Mouse (Mus musculus) MEL (cell line): ENCODE measurements at regions not wholly inside any gene's neighbourhood (a gene's known extent, or its start where the extent isn't known, plus 50 kb on each side); places are given as distances from the start of the nearest gene placed in this dataset.

Experiments used
- DNase-seq: peaks from one replicate; pipeline ENCODE4 v3.0.0; 2011; ENCODE audit warnings: low read depth, low spot score
- H3K27ac ChIP-seq: 2 replicates; pipeline ENCODE4 v1.5.1; 2012; ENCODE audit warnings: low read depth, mild to moderate bottlenecking, control low read depth, low read length, moderate library complexity; ENCODE audit not compliant: control insufficient read depth
- H3K27me3 ChIP-seq, 2 experiments: fragments of 150-350 bp in 1 of 2; sonication (generic) in 1 of 2; 2 replicates each; pipeline ENCODE4 v1.6.1; 2012; ENCODE audit warnings: low read length in 2 of 2, mild to moderate bottlenecking in 2 of 2, improper control_type of control experiment in 1 of 2, moderate library complexity in 1 of 2; ENCODE audit not compliant: insufficient read depth in 2 of 2, control insufficient read depth in 1 of 2
- H3K36me3 ChIP-seq, 2 experiments: 2 replicates each; pipeline ENCODE4 v1.6.1; 2012 to 2014; ENCODE audit warnings: low read length in 2 of 2, improper control_type of control experiment in 1 of 2, inconsistent platforms in 1 of 2, mild to moderate bottlenecking in 1 of 2; ENCODE audit not compliant: insufficient read depth in 2 of 2, control insufficient read depth in 1 of 2
- H3K4me1 ChIP-seq, 2 experiments: fragments of 150-350 bp in 1 of 2; sonication (generic) in 1 of 2; 2 replicates each; pipeline ENCODE4 v1.6.1; 2012; ENCODE audit warnings: low read length in 2 of 2, improper control_type of control experiment in 1 of 2, mild to moderate bottlenecking in 1 of 2; ENCODE audit not compliant: insufficient read depth in 2 of 2, control insufficient read depth in 1 of 2
- H3K4me3 ChIP-seq, 2 experiments: fragments of 150-350 bp in 1 of 2; sonication (generic) in 1 of 2; 2 replicates each; pipeline ENCODE4 v1.5.1; 2012; ENCODE audit warnings: low read depth in 2 of 2, low read length in 2 of 2, mild to moderate bottlenecking in 2 of 2, moderate library complexity in 2 of 2, control low read depth in 1 of 2, improper control_type of control experiment in 1 of 2; ENCODE audit not compliant: control insufficient read depth in 1 of 2, insufficient read depth in 1 of 2
- H3K79me2 ChIP-seq: 2 replicates; pipeline ENCODE4 v1.6.1; 2012; ENCODE audit warnings: mild to moderate bottlenecking, low read length, moderate library complexity; ENCODE audit not compliant: control insufficient read depth, poor library complexity, insufficient read depth
- H3K9ac ChIP-seq: 2 replicates; pipeline ENCODE4 v1.6.1; 2012; ENCODE audit warnings: low read depth, mild to moderate bottlenecking, control low read depth, low read length, moderate library complexity; ENCODE audit not compliant: control insufficient read depth, poor library complexity, severe bottlenecking
- H3K9me3 ChIP-seq: fragments of 150-350 bp; sonication (generic); replicated peaks from 2 replicates; pipeline ENCODE4 v1.6.1; 2012; ENCODE audit warnings: mild to moderate bottlenecking, low read length, improper control_type of control experiment, moderate library complexity; ENCODE audit not compliant: insufficient read depth
- BHLHE40 ChIP-seq: IDR thresholded peaks from 2 replicates; pipeline ENCODE4 v1.6.1; 2012; ENCODE audit warnings: low read depth, mild to moderate bottlenecking, inconsistent platforms, low read length, improper control_type of control experiment, borderline replicate concordance
- E2F4 ChIP-seq: IDR thresholded peaks from 2 replicates; pipeline ENCODE4 v1.6.1; 2011; ENCODE audit warnings: low read depth, low read length, improper control_type of control experiment, borderline replicate concordance
- EP300 ChIP-seq, 2 experiments: IDR thresholded peaks; 2 replicates each; pipeline ENCODE4 v1.6.1; 2011; ENCODE audit warnings: improper control_type of control experiment in 2 of 2, low read length in 2 of 2, low read depth in 1 of 2, mild to moderate bottlenecking in 1 of 2
- GABPA ChIP-seq: IDR thresholded peaks from 2 replicates; pipeline ENCODE4 v1.6.1; 2012; ENCODE audit warnings: low read depth, mild to moderate bottlenecking, inconsistent platforms, low read length, improper control_type of control experiment, moderate library complexity
- GATA1 ChIP-seq: IDR thresholded peaks from 2 replicates; pipeline ENCODE4 v1.6.1; 2011; ENCODE audit warnings: low read depth, low read length, improper control_type of control experiment
- HCFC1 ChIP-seq: IDR thresholded peaks from 2 replicates; pipeline ENCODE4 v1.6.1; 2012; ENCODE audit warnings: low read depth, mild to moderate bottlenecking, inconsistent platforms, low read length, improper control_type of control experiment, moderate library complexity
- JUND ChIP-seq: IDR thresholded peaks from 2 replicates; pipeline ENCODE4 v1.6.1; 2011; ENCODE audit warnings: low read depth, mild to moderate bottlenecking, improper control_type of control experiment, low read length
- KAT2A ChIP-seq: conservative IDR thresholded peaks from 2 replicates; pipeline ENCODE4 v1.6.1; 2012; ENCODE audit warnings: low read depth, low read length, improper control_type of control experiment, inconsistent platforms
- MAFK ChIP-seq: IDR thresholded peaks from 2 replicates; pipeline ENCODE4 v1.6.1; 2011; ENCODE audit warnings: low read depth, mild to moderate bottlenecking, low read length, improper control_type of control experiment, borderline replicate concordance
- MXI1 ChIP-seq: IDR thresholded peaks from 2 replicates; pipeline ENCODE4 v1.6.1; 2011; ENCODE audit warnings: mild to moderate bottlenecking, low read depth, low read length, improper control_type of control experiment
- MYB ChIP-seq: IDR thresholded peaks from 2 replicates; pipeline ENCODE4 v1.6.1; 2011; ENCODE audit warnings: mild to moderate bottlenecking, low read depth, low read length, improper control_type of control experiment
- MYC ChIP-seq: IDR thresholded peaks from 2 replicates; pipeline ENCODE4 v1.6.1; 2011; ENCODE audit warnings: low read depth, mild to moderate bottlenecking, low read length, improper control_type of control experiment, moderate library complexity
- POLR2A ChIP-seq, 2 experiments: IDR thresholded peaks; 2 replicates each; pipeline ENCODE4 v1.6.1; 2011 to 2012; ENCODE audit warnings: low read length in 2 of 2, mild to moderate bottlenecking in 2 of 2, control low read depth in 1 of 2, improper control_type of control experiment in 1 of 2, low read depth in 1 of 2, moderate library complexity in 1 of 2; ENCODE audit not compliant: control insufficient read depth in 1 of 2, insufficient read depth in 1 of 2, poor library complexity in 1 of 2
- POLR2AphosphoS2 ChIP-seq: IDR thresholded peaks from 2 replicates; pipeline ENCODE4 v1.6.1; 2011; ENCODE audit warnings: low read length, improper control_type of control experiment
- RAD21 ChIP-seq: IDR thresholded peaks from 2 replicates; pipeline ENCODE4 v1.6.1; 2011; ENCODE audit warnings: mild to moderate bottlenecking, low read depth, low read length, improper control_type of control experiment
- SMC3 ChIP-seq: IDR thresholded peaks from 2 replicates; pipeline ENCODE4 v1.6.1; 2011; ENCODE audit warnings: low read depth, low read length, improper control_type of control experiment
- TAL1 ChIP-seq: IDR thresholded peaks from 2 replicates; pipeline ENCODE4 v1.6.1; 2012; ENCODE audit warnings: mild to moderate bottlenecking, inconsistent platforms, low read length, moderate library complexity, mixed read lengths
- USF1 ChIP-seq: IDR thresholded peaks from 2 replicates; pipeline ENCODE4 v1.6.1; 2014; ENCODE audit warnings: low read depth, mild to moderate bottlenecking, inconsistent platforms, low read length, improper control_type of control experiment, moderate library complexity
- ZC3H11A ChIP-seq: IDR thresholded peaks from 2 replicates; pipeline ENCODE4 v1.6.1; 2012; ENCODE audit warnings: low read depth, mild to moderate bottlenecking, inconsistent platforms, low read length, improper control_type of control experiment
- ZKSCAN1 ChIP-seq: IDR thresholded peaks from 2 replicates; pipeline ENCODE4 v1.6.1; 2012; ENCODE audit warnings: low read depth, mild to moderate bottlenecking, inconsistent platforms, low read length, improper control_type of control experiment, moderate library complexity

- Histone ChIP-seq H3K27me3 (no peaks in the 10 kb centered on the region), H3K27ac (no peak overlapping the region), H3K9me3 (no peaks in the 10 kb centered on the region), H3K4me3 (no peak overlapping the region), H3K79me2 (no peaks in the 10 kb centered on the region), H3K9ac (no peak overlapping the region), H3K4me1 (no peaks in the 10 kb centered on the region), H3K36me3 (no peaks in the 10 kb centered on the region)
- no peak for TF ChIP-seq EP300 (IDR thresholded peaks at IDR 0.05; ENCODE audit: low read depth in 1 of 2, low read length in 2 of 2)
- no peak for TF ChIP-seq GATA1
- no peak for TF ChIP-seq POLR2AphosphoS2
- TF ChIP-seq POLR2A (IDR thresholded peaks at IDR 0.05; ENCODE audit: control insufficient read depth in 1 of 2, insufficient read depth in 1 of 2, low read depth in 1 of 2, low read length in 2 of 2, poor library complexity in 1 of 2): no peak
- TF ChIP-seq ZKSCAN1: no peak
- no peak for TF ChIP-seq MYC
- TF ChIP-seq RAD21: no peak
- TF ChIP-seq JUND: no peak
- no peak for TF ChIP-seq GABPA
- no peak for TF ChIP-seq SMC3
- TF ChIP-seq MYB: no peak
- TF ChIP-seq KAT2A: no peak
- TF ChIP-seq TAL1: no peak
- TF ChIP-seq BHLHE40: no peak
- no peak for TF ChIP-seq MXI1
- TF ChIP-seq HCFC1: no peak
- TF ChIP-seq E2F4: no peak
- no peak for DNase-seq
These were observed 169.0 kb downstream of the Otol1 start for GRCm38 (mm10) chr3:70176391-70176790.

GRCm38 (mm10) chr3:70181611-70182010 is 174.2 kb downstream of the Otol1 start:
- DNase-seq: no peak
- Histone ChIP-seq H3K4me1 (no peaks in the 10 kb centered on the region), H3K4me3 (no peak overlapping the region), H3K36me3 (no peaks in the 10 kb centered on the region), H3K9ac (no peak overlapping the region), H3K27me3 (no peaks in the 10 kb centered on the region), H3K79me2 (no peaks in the 10 kb centered on the region), H3K9me3 (no peaks in the 10 kb centered on the region), H3K27ac (no peak overlapping the region)
- TF ChIP-seq MAFK (no peak), USF1 (no peak), ZC3H11A (no peak)
